Mouse (Mus musculus) liver, embryonic 14.5 days (tissue): ENCODE data around the gene Gcc1. TPM values are rescaled to one million over a fixed set of nuclear protein-coding genes. Genes with fewer than 3 reads are reported as not detected.
A peak's percentile ranks its signal among the peaks of the same experiment; 100 is the strongest.

Source experiments
- ATAC-seq: fragments of 200-750 bp; cut with Nextera tagmentation; 2 replicates; pipeline ENCODE4 v1.8.0; 2017; ENCODE audit warnings: moderate number of reproducible peaks, mild to moderate bottlenecking, moderate library complexity; ENCODE audit not compliant: insufficient read depth
- DNase-seq, 3 experiments: peaks; one replicate each; pipeline ENCODE4 v3.0.0-alpha.2; 2012 to 2013; ENCODE audit warnings: low read depth in 3 of 3, low spot score in 3 of 3
- H3K27ac ChIP-seq: fragments of 300-500 bp; sonication (generic); 2 replicates; pipeline ENCODE4 v1.5.1; 2014; ENCODE audit warnings: moderate library complexity, mild to moderate bottlenecking, control low read depth, inconsistent platforms
- H3K27me3 ChIP-seq: fragments of 300-500 bp; sonication (generic); 2 replicates; pipeline ENCODE4 v1.6.1; 2014; ENCODE audit warnings: mild to moderate bottlenecking, low read length, moderate library complexity; ENCODE audit not compliant: control insufficient read depth, insufficient read depth
- H3K36me3 ChIP-seq: fragments of 300-500 bp; sonication (generic); replicated peaks from 2 replicates; pipeline ENCODE4 v1.6.1; 2014; ENCODE audit warnings: low read depth; ENCODE audit not compliant: control insufficient read depth, insufficient read depth
- H3K4me1 ChIP-seq, 2 experiments: fragments of 200-500 bp in 1 of 2; fragments of 300-500 bp in 1 of 2; sonication (generic) in 1 of 2; replicated peaks; 2 replicates each; pipeline ENCODE4 v1.6.1; 2012 to 2014; ENCODE audit warnings: antibody characterized with exemption in 1 of 2, inconsistent platforms in 1 of 2, low read length in 1 of 2; ENCODE audit not compliant: control insufficient read depth in 2 of 2, insufficient read depth in 2 of 2
- H3K4me2 ChIP-seq: fragments of 300-500 bp; sonication (generic); 2 replicates; pipeline ENCODE4 v1.6.1; 2014; ENCODE audit warnings: low read depth, mild to moderate bottlenecking, control low read depth, moderate library complexity
- H3K4me3 ChIP-seq, 2 experiments: fragments of 200-500 bp in 1 of 2; fragments of 300-500 bp in 1 of 2; sonication (generic) in 1 of 2; 2 replicates each; pipeline ENCODE4 v1.5.1; 2012 to 2014; ENCODE audit warnings: low read depth in 2 of 2, low read length in 2 of 2, mild to moderate bottlenecking in 2 of 2, control low read depth in 1 of 2, inconsistent platforms in 1 of 2, moderate library complexity in 1 of 2; ENCODE audit not compliant: insufficient read depth in 1 of 2
- H3K9ac ChIP-seq: fragments of 300-500 bp; sonication (generic); replicated peaks from 2 replicates; pipeline ENCODE4 v1.6.1; 2014; ENCODE audit warnings: mild to moderate bottlenecking, control low read depth, moderate library complexity
- H3K9me3 ChIP-seq: fragments of 300-500 bp; sonication (generic); 2 replicates; pipeline ENCODE4 v1.6.1; 2016; ENCODE audit warnings: low read length, mixed read lengths; ENCODE audit not compliant: control insufficient read depth
- CTCF ChIP-seq: IDR thresholded peaks from 2 replicates; pipeline ENCODE4 v1.5.1; 2016; ENCODE audit warnings: antibody characterized with exemption, low read depth, control low read depth
- EP300 ChIP-seq: IDR thresholded peaks from 2 replicates; pipeline ENCODE4 v1.6.1; 2016; ENCODE audit warnings: antibody characterized with exemption, low read depth
- WGBS: fragments of 180-500 bp; shearing (Covaris S2); extraction: QIAGEN DNeasy Blood & Tissue Kit; methylation state at CpG from one replicate; pipeline ENCODE4 v1.1.7; 2014; ENCODE audit not compliant: insufficient replicate concordance; 5-methylcytosine and 5-hydroxymethylcytosine counted together
- polyA plus RNA-seq, 2 experiments: library from polyadenylated mRNA; depleted of rRNA in 1 of 2; stranded (reverse) in 1 of 2; unstranded in 1 of 2; fragments of >200 nt; fragmentation: Nextera tagmentation in 1 of 2; extraction: Ambion mirVana in 1 of 2; gene quantifications; 2 replicates each; pipeline versions ENCODE4 v1.2.1 to v1.2.3; 2012 to 2014

Gcc1 gene
- polyA plus RNA-seq, 2 experiments = 2.3 to 2.9 TPM

GRCm38 (mm10) chr6:28470017-28470602, 41.9 kb upstream of the Gcc1 start:
- Histone ChIP-seq H3K36me3 (no peaks in the 10 kb centered on the region), H3K27me3 (no peaks in the 10 kb centered on the region), H3K4me1 (no peaks in the 10 kb centered on the region), H3K9me3 (no peaks in the 10 kb centered on the region), H3K4me3 (no peak overlapping the region), H3K9ac (no peak overlapping the region), H3K4me2 (no peak overlapping the region), H3K27ac (no peak overlapping the region)
- DNase-seq (no peak), ATAC-seq (no peak)
- no peak for TF ChIP-seq EP300
- TF ChIP-seq CTCF = no peak
- 67% methylated on average over 4 of the region's 4 CpGs for WGBS

DNA sequence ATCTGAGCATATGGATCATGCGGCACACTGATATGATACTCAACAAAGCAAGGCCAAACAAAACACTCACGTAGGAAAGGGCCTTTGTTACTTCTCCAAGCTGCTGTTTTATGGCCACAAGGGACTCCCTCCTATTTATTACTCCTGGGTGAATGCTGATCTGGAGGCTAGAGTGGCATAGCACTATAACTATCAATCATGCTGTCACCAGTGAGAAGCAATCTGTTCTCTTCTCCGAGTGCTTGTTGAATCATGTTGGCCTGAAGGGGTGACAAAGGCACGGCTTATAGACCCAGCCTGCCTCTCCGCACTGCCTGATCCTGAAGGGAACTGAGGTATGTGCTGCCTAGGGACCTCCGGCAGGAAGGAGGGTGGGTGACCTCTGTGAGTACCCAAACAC, 36.4 kb upstream of the Gcc1 start:
- Histone ChIP-seq H3K4me1 (peaks cover 0 to 5% of the 10 kb centered on the region in 2 experiments; a peak in 1 of 4 replicates), H3K27ac (no peak overlapping the region), H3K4me2 (no peak overlapping the region), H3K27me3 (no peaks in the 10 kb centered on the region), H3K9me3 (no peaks in the 10 kb centered on the region), H3K4me3 (no peak overlapping the region), H3K36me3 (no peaks in the 10 kb centered on the region), H3K9ac (no peak overlapping the region)
- 52% methylated on average over 6 of the region's 6 CpGs for WGBS
- DNase-seq (no peak), ATAC-seq (no peak)
- TF ChIP-seq EP300 (no peak), CTCF (no peak)

DNA sequence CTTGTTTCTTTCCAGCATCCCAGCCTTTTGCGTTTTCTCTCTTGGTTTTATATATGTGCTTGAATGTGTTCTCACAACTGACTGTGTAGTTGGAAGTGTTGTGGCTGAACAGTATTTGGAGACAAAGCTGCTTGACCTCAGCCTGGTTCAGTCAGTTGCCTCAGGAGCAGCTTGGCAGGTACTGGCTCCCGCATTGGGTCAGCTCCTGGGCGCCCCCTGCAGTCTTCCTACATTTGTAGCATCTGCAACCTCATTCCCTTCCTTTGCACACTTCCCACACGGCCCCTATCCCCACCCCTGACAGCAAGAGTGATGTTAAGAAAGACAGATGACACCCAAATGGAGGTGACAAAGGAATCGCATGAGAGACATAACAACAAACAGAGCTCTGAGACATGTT, 32.3 kb upstream of the Gcc1 start:
- H3K27ac ChIP-seq = no peak overlapping the region
- TF ChIP-seq CTCF (peak; percentile 91), EP300 (no peak)
- H3K4me1 ChIP-seq = peaks cover 0 to 5% of the 10 kb centered on the region in 2 experiments; a peak in 1 of 4 replicates
- WGBS = 4% methylated on average over 5 of the region's 5 CpGs
- DNase-seq (no peak), ATAC-seq (0 out of 2 replicates have a peak, but pooled peaks have one; percentile 16)
- H3K27me3 ChIP-seq = no peaks in the 10 kb centered on the region
- H3K4me2 ChIP-seq = no peak overlapping the region
- H3K9me3 ChIP-seq = no peaks in the 10 kb centered on the region
- H3K36me3 ChIP-seq = no peaks in the 10 kb centered on the region
- no peak overlapping the region for H3K4me3 ChIP-seq
- no peak overlapping the region for H3K9ac ChIP-seq

DNA sequence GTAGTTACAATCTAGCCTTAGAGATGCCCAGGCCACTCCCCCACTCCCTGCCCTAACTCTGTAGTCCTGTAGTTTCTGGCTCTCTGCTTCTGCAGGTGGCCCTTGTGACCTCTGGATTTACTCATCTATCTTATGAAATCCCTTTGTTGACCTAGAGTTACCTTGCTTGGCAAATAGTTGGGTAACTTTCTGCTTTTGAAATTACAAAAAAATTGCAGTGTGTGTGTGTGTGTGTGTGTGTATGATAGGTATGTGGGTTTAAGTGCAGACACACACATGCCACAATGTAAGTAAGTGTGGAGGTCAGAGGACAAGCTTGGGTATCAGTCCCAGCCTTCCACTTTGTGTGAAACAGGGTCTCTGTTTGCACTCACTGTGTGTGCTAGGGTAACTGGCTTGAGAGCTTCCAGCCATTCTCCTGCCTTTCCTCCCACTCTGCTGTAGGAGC, 31.1 kb upstream of the Gcc1 start:
- Histone ChIP-seq H3K9ac (no peak overlapping the region), H3K4me2 (no peak overlapping the region), H3K36me3 (no peaks in the 10 kb centered on the region), H3K4me3 (no peak overlapping the region), H3K9me3 (no peaks in the 10 kb centered on the region), H3K27me3 (no peaks in the 10 kb centered on the region), H3K27ac (no peak overlapping the region), H3K4me1 (peaks cover 0 to 5% of the 10 kb centered on the region in 2 experiments; a peak in 1 of 4 replicates)
- TF ChIP-seq EP300 (no peak), CTCF (no peak)
- no peak for DNase-seq
- ATAC-seq = peak; percentile 84

DNA sequence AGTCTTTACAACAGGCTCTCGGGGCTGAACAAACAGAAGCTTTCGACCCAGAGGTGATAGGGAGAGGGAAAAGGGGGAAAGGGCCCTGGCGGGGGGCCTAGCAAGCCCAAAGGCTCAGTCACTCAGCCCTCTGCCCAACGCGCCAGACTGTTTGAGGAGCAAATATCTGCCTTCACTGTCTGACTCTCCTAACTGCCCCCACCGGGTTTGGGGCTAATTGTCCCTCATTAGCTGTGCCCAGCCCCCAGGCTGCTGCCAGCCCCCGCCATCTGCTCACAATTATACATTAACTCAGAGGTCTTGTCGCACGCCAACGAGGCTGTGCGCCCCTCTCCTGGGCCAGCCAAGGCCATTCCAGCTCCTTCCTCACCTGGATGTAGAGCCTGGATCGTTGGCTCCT, 22.8 kb upstream of the Gcc1 start:
- H3K9ac ChIP-seq = no peak overlapping the region
- H3K4me3 ChIP-seq = no peak overlapping the region
- H3K4me2 ChIP-seq = no peak overlapping the region
- no peaks in the 10 kb centered on the region for H3K4me1 ChIP-seq
- H3K36me3 ChIP-seq = no peaks in the 10 kb centered on the region
- TF ChIP-seq EP300 = no peak
- no peak for TF ChIP-seq CTCF
- no peak overlapping the region for H3K27ac ChIP-seq
- 5% methylated on average over 12 of the region's 12 CpGs for WGBS
- no peak for DNase-seq
- H3K9me3 ChIP-seq = no peaks in the 10 kb centered on the region
- H3K27me3 ChIP-seq = peaks cover 22% of the 10 kb centered on the region
- no peak for ATAC-seq
